8 mouse cellular contexts compared by ENCODE assay signal in genomic region chr9:100641391-100642085, GRCm38 (mm10). TPM values are rescaled to one million over a fixed set of nuclear protein-coding genes. Genes with fewer than 3 reads are reported as not detected.
DNase-seq lines count a peak whose midpoint lies in the region; ATAC-seq and TF ChIP-seq lines count a peak whose summit lies in the region.

No protein-coding gene starts in this region.

- 87% methylated on average over 6 of the region's 6 CpGs for WGBS in liver, adult 2 months
- 41% methylated on average over 6 of the region's 6 CpGs for WGBS in intestine, embryonic 14.5 days
- 43% methylated on average over 6 of the region's 6 CpGs for whole genome bisulfite sequencing in neural tube, embryonic 15.5 days

- peak overlapping the region; percentile 84 for H3K4me2 ChIP-seq in intestine, embryonic 14.5 days (ENCODE audit: low read length)
- peak overlapping the region; percentile 68 for H3K4me2 ChIP-seq in neural tube, embryonic 15.5 days

- no peaks in the 10 kb centered on the region for H3K27me3 ChIP-seq in liver, adult 2 months (ENCODE audit: control insufficient read depth, insufficient read depth, low read length)
- no peaks in the 10 kb centered on the region for H3K27me3 ChIP-seq in intestine, embryonic 14.5 days (replicated peaks; ENCODE audit: control insufficient read depth, insufficient read depth, low read length)
- H3K27me3 ChIP-seq in neural tube, embryonic 15.5 days (replicated peaks), result no peaks in the 10 kb centered on the region

- TF ChIP-seq CTCF in liver, adult 2 months (IDR thresholded peaks at IDR 0.05; ENCODE audit: low read depth, low read length), result no peak

- H3K4me1 ChIP-seq in liver, adult 2 months (ENCODE audit: control insufficient read depth, insufficient read depth, low read length), result peaks cover 5% of the 10 kb centered on the region
- peaks cover 17% of the 10 kb centered on the region for H3K4me1 ChIP-seq in intestine, embryonic 14.5 days (replicated peaks; ENCODE audit: control insufficient read depth, insufficient read depth, low read length)
- H3K4me1 ChIP-seq in neural tube, embryonic 15.5 days, result peaks cover 27% of the 10 kb centered on the region

- no peak overlapping the region for H3K4me3 ChIP-seq in liver, adult 2 months (ENCODE audit: insufficient read depth, low read depth, low read length)
- H3K4me3 ChIP-seq in intestine, embryonic 14.5 days (ENCODE audit: low read depth, low read length), result peak overlapping the region; percentile 60
- peak overlapping the region; percentile 73 for H3K4me3 ChIP-seq in neural tube, embryonic 15.5 days (replicated peaks)

- H3K79me2 ChIP-seq in liver, adult 2 months (ENCODE audit: control insufficient read depth, insufficient read depth, low read length), result no peaks in the 10 kb centered on the region

- no peaks in the 10 kb centered on the region for H3K9me3 ChIP-seq in intestine, embryonic 14.5 days (ENCODE audit: control insufficient read depth, low read length)
- no peaks in the 10 kb centered on the region for H3K9me3 ChIP-seq in neural tube, embryonic 15.5 days (replicated peaks)

- no peaks in the 10 kb centered on the region for H3K36me3 ChIP-seq in liver, adult 2 months (ENCODE audit: control insufficient read depth, insufficient read depth, low read length)
- H3K36me3 ChIP-seq in intestine, embryonic 14.5 days (ENCODE audit: control insufficient read depth, insufficient read depth, low read length), result no peaks in the 10 kb centered on the region
- no peaks in the 10 kb centered on the region for H3K36me3 ChIP-seq in neural tube, embryonic 15.5 days

- ATAC-seq in intestine, embryonic 14.5 days (replicated peaks; ENCODE audit: low FRiP score, low TSS enrichment, low read depth), result no peak
- ATAC-seq in neural tube, embryonic 15.5 days (ENCODE audit: low FRiP score), result no peak
- no peak for ATAC-seq in frontal cortex, adult (ENCODE audit: low TSS enrichment)

- no peak for DNase-seq in liver, adult 2 months (ENCODE audit: extremely low read depth, low read depth, low spot score)
- DNase-seq in liver, result no peak
- DNase-seq in embryo, embryonic 11 days, result peak; percentile 35
- no peak for DNase-seq in intestine, embryonic 14.5 days (ENCODE audit: low spot score)
- no peak for DNase-seq in urinary bladder, adult 2 months (ENCODE audit: low spot score)
- DNase-seq in right cerebral cortex, postnatal 10 days (ENCODE audit: low spot score in 2 of 2), result no peak

- H3K9ac ChIP-seq in liver, adult 2 months (ENCODE audit: low read depth, low read length), result no peak overlapping the region
- peak overlapping the region; percentile 62 for H3K9ac ChIP-seq in intestine, embryonic 14.5 days (ENCODE audit: low read length)
- H3K9ac ChIP-seq in neural tube, embryonic 15.5 days (replicated peaks), result peak overlapping the region; percentile 60

- peak overlapping the region; percentile 89 for H3K27ac ChIP-seq in liver, adult 2 months (replicated peaks; ENCODE audit: insufficient read depth, low read depth, low read length)
- H3K27ac ChIP-seq in intestine, embryonic 14.5 days (ENCODE audit: low read depth), result peak overlapping the region; percentile 98
- peak overlapping the region; percentile 99 for H3K27ac ChIP-seq in neural tube, embryonic 15.5 days (replicated peaks)

- TF ChIP-seq POLR2A in liver, adult 2 months (IDR thresholded peaks at IDR 0.05; ENCODE audit: extremely low read depth, insufficient read depth, low read length), result no peak

RNA-seq across cellular contexts. Expression of gene Stag1, which starts 43.9 kb away (rescaled TPM):
- total RNA-seq in liver, adult 2 months (2014; rRNA removed), result 19.7 and 23.0 TPM in 2 replicates
- polyA plus RNA-seq in liver, adult 2 months (2012; rRNA removed), result 1.4 and 1.9 TPM in 2 replicates
- 45.4 and 51.7 TPM in 2 replicates for polyA plus RNA-seq in intestine, embryonic 14.5 days (2014; fragmentation: Nextera tagmentation; extraction: Ambion mirVana)
- 26.4 and 28.1 TPM in 2 replicates for polyA plus RNA-seq in neural tube, embryonic 15.5 days (2015; fragmentation: Nextera tagmentation; extraction: Ambion mirVana)
- polyA plus RNA-seq in urinary bladder, adult 2 months (2012; rRNA removed), result 16.7 and 20.2 TPM in 2 replicates
